Mouse (Mus musculus): ENCODE results near the gene Tnfrsf14.

Tnfrsf14 gene

GRCm38 (mm10) chr4:154958171-154958570, 29.8 kb upstream of the Tnfrsf14 start:
- POLR2A ChIA-PET: interaction anchor here (0.6 to 6.8 kb wide), 9 partner anchors 13 to 533 kb away, joined by 3 to 56 read pairs (median 3); no protein-coding TSS in a partner anchor
- CTCF ChIA-PET: interaction anchor here in 3 of 4 experiments (0.5 to 1.7 kb wide), 8 partner anchors 12 to 1395 kb away, joined by 3 to 6 read pairs (median 3); no protein-coding TSS in a partner anchor

- POLR2A ChIA-PET: interaction anchor here in 3 of 4 experiments (0.7 to 1.4 kb wide), 4 partner anchors 13 to 100 kb away, joined by 3 to 4 read pairs (median 3); no protein-coding TSS in a partner anchor
These were observed 29.1 kb upstream of the Tnfrsf14 start for GRCm38 (mm10) chr4:154957289-154957993.

GRCm38 (mm10) chr4:154956604-154957003, 28.2 kb upstream of the Tnfrsf14 start:
- ChIA-PET POLR2A (interaction anchor here in 2 of 4 experiments (0.8 to 1.4 kb wide), 3 partner anchors 13 to 92 kb away, joined by 3 read pairs; no protein-coding TSS in a partner anchor), CTCF (interaction anchor here in 1 of 4 experiments (0.7 to 0.9 kb wide), 2 partner anchors 170 to 1720 kb away, joined by 3 to 5 read pairs; no protein-coding TSS in a partner anchor)

More at GRCm38 (mm10) chr4:154957289-154957993, 29.1 kb upstream of the Tnfrsf14 start:
- CTCF ChIA-PET: interaction anchor here in 2 of 4 experiments (0.9 to 1.7 kb wide), 4 partner anchors 11 to 1721 kb away, joined by 3 to 6 read pairs (median 5); no protein-coding TSS in a partner anchor

- POLR2A ChIA-PET: interaction anchor here in 3 of 4 experiments (0.7 to 2.1 kb wide), 8 partner anchors 8 to 1253 kb away, joined by 3 to 6 read pairs (median 4); partner anchors contain the start of genes Hes5 (in 1 of the 3), Pank4 (in 1 of the 3) and Pex10 (in 1 of the 3)
- CTCF ChIA-PET: interaction anchor here in 3 of 4 experiments (0.6 to 1.6 kb wide), 8 partner anchors 9 to 119 kb away, joined by 3 to 4 read pairs (median 4); no protein-coding TSS in a partner anchor
These were observed 24.3 kb upstream of the Tnfrsf14 start for GRCm38 (mm10) chr4:154952461-154953241.

- POLR2A ChIA-PET: interaction anchor here in 1 of 4 experiments (0.9 to 1.4 kb wide), 2 partner anchors 12 to 67 kb away, joined by 3 to 5 read pairs; partner anchors contain the start of gene Hes5
These were observed 21.2 kb upstream of the Tnfrsf14 start for GRCm38 (mm10) chr4:154949589-154949982.

GRCm38 (mm10) chr4:154948940-154949588, 20.7 kb upstream of the Tnfrsf14 start:
- POLR2A ChIA-PET: interaction anchor here in 1 of 4 experiments (0.9 to 1.4 kb wide), 2 partner anchors 12 to 66 kb away, joined by 3 to 5 read pairs; partner anchors contain the start of gene Hes5
- CTCF ChIA-PET: interaction anchor here in 1 of 4 experiments (0.9 to 1.7 kb wide), 3 partner anchors 19 to 117 kb away, joined by 3 to 5 read pairs (median 3); no protein-coding TSS in a partner anchor

More at GRCm38 (mm10) chr4:154949589-154949982, 21.2 kb upstream of the Tnfrsf14 start:
- CTCF ChIA-PET: interaction anchor here in 1 of 4 experiments (1.7 kb wide), 1 partner anchor 116 kb away, joined by 5 read pairs; no protein-coding TSS in a partner anchor

- CTCF ChIA-PET: interaction anchor here in 2 of 4 experiments (0.6 to 1.7 kb wide), 8 partner anchors 15 to 413 kb away, joined by 3 to 7 read pairs (median 4); partner anchors contain the start of genes Pank4 (in 1 of the 2) and Prkcz (in 1 of the 2)
- POLR2A ChIA-PET: interaction anchor here in 3 of 4 experiments (0.5 to 1.7 kb wide), 5 partner anchors 13 to 586 kb away, joined by 3 to 9 read pairs (median 5); partner anchors contain the start of gene Hes5 (in 1 of the 3)
These were observed 19.9 kb upstream of the Tnfrsf14 start for GRCm38 (mm10) chr4:154948066-154948939.

GRCm38 (mm10) chr4:154946319-154946718, 18.0 kb upstream of the Tnfrsf14 start:
- CTCF ChIA-PET: interaction anchor here in 3 of 4 experiments (0.5 to 1.6 kb wide), 15 partner anchors 10 to 1391 kb away, joined by 3 to 6 read pairs (median 3); partner anchors contain the start of gene Pex10 (in 1 of the 3)
- POLR2A ChIA-PET: interaction anchor here in 2 of 4 experiments (0.7 to 2.5 kb wide), 7 partner anchors 15 to 140 kb away, joined by 3 to 7 read pairs (median 6); partner anchors contain the start of genes Pank4 (in 1 of the 2), Pex10 (in 1 of the 2) and Rer1 (in 1 of the 2)

GRCm38 (mm10) chr4:154944121-154944590, 15.8 kb upstream of the Tnfrsf14 start:
- POLR2A ChIA-PET: interaction anchor here in 2 of 4 experiments (1.0 to 1.9 kb wide), 4 partner anchors 12 to 122 kb away, joined by 3 to 4 read pairs (median 4); partner anchors contain the start of gene Pex10 (in 1 of the 2)
- CTCF ChIA-PET: interaction anchor here in 3 of 4 experiments (0.6 to 3.3 kb wide), 10 partner anchors 17 to 165 kb away, joined by 3 to 14 read pairs (median 4); partner anchors contain the start of genes Hes5 (in 1 of the 3) and Pex10 (in 1 of the 3)

- POLR2A ChIA-PET: interaction anchor here in 3 of 4 experiments (0.7 to 1.9 kb wide), 10 partner anchors 13 to 123 kb away, joined by 3 to 4 read pairs (median 3); partner anchors contain the start of genes Fam213b (in 1 of the 3) and Pex10 (in 1 of the 3)
- CTCF ChIA-PET: interaction anchor here (0.6 to 3.3 kb wide), 9 partner anchors 18 to 165 kb away, joined by 3 to 14 read pairs (median 4); partner anchors contain the start of genes Hes5 (in 1 of the 4) and Pex10 (in 1 of the 4)
These were observed 15.1 kb upstream of the Tnfrsf14 start for GRCm38 (mm10) chr4:154943323-154944039.

- ChIA-PET CTCF (interaction anchor here (0.5 to 3.3 kb wide), 13 partner anchors 17 to 850 kb away, joined by 3 to 14 read pairs (median 4); partner anchors contain the start of genes Hes5 (in 1 of the 4) and Pex10 (in 1 of the 4)), POLR2A (interaction anchor here (0.6 to 2.0 kb wide), 14 partner anchors 14 to 1522 kb away, joined by 3 to 5 read pairs (median 3); partner anchors contain the start of genes Faap20 (in 1 of the 4), Fam213b (in 1 of the 4), Pank4 (in 1 of the 4) and Pex10 (in 1 of the 4))
These were observed 14.4 kb upstream of the Tnfrsf14 start for GRCm38 (mm10) chr4:154942632-154943322.

GRCm38 (mm10) chr4:154941831-154942230, 13.5 kb upstream of the Tnfrsf14 start:
- CTCF ChIA-PET: interaction anchor here in 2 of 4 experiments (0.5 to 3.3 kb wide), 5 partner anchors 17 to 124 kb away, joined by 3 to 14 read pairs (median 5); partner anchors contain the start of gene Pex10 (in 1 of the 2)
- POLR2A ChIA-PET: interaction anchor here in 2 of 4 experiments (1.1 to 2.0 kb wide), 5 partner anchors 23 to 308 kb away, joined by 3 to 5 read pairs (median 3); partner anchors contain the start of genes Faap20 (in 1 of the 2), Fam213b (in 1 of the 2), Pank4 (in 1 of the 2) and Pex10 (in 1 of the 2)

GRCm38 (mm10) chr4:154940156-154940555, 11.8 kb upstream of the Tnfrsf14 start:
- ChIA-PET CTCF (no interaction called here), POLR2A (no interaction called here)

GRCm38 (mm10) chr4:154937746-154938145, 9.4 kb upstream of the Tnfrsf14 start:
- POLR2A ChIA-PET: interaction anchor here in 2 of 4 experiments (0.6 to 1.9 kb wide), 4 partner anchors 13 to 488 kb away, joined by 3 to 5 read pairs (median 4); no protein-coding TSS in a partner anchor
- CTCF ChIA-PET: interaction anchor here in 3 of 4 experiments (0.6 to 2.0 kb wide), 6 partner anchors 10 to 117 kb away, joined by 3 to 11 read pairs (median 4); no protein-coding TSS in a partner anchor
